Mouse (Mus musculus): Measurements from ENCODE around the gene Grn. TPM values are rescaled to one million over a fixed set of nuclear protein-coding genes. Genes with fewer than 3 reads are reported as not detected.
A peak's percentile ranks its signal among the peaks of the same experiment; 100 is the strongest.

Grn gene
- total RNA-seq, 2 experiments from 2014 or later = 12.6 to 32.3 TPM

DNA sequence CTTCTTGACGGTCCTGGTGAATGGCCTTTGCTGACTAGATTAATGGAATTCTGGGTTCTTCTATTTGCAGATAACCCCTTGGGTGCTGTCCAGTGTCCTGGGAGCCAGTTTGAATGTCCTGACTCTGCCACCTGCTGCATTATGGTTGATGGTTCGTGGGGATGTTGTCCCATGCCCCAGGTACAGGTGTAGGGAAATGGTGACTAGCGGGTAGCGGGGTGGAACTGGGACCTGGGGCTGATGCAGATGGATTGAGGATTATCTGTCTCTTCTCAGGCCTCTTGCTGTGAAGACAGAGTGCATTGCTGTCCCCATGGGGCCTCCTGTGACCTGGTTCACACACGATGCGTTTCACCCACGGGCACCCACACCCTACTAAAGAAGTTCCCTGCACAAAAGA is 3.8 kb downstream of the Grn start:
- intact Hi-C loops (cut with DNase I) = loop anchor here (2.0 kb wide), 1 partner anchor 125 kb away; no protein-coding TSS in a partner anchor
- Histone ChIP-seq H3K27ac (peak overlapping the region; percentile 91), H3K4me3 (peak overlapping the region; percentile 58; the same call in 1 of the 2 replicates)
- no peak for TF ChIP-seq CTCF (IDR thresholded peaks at IDR 0.05)
- no peak for DNase-seq

DNA sequence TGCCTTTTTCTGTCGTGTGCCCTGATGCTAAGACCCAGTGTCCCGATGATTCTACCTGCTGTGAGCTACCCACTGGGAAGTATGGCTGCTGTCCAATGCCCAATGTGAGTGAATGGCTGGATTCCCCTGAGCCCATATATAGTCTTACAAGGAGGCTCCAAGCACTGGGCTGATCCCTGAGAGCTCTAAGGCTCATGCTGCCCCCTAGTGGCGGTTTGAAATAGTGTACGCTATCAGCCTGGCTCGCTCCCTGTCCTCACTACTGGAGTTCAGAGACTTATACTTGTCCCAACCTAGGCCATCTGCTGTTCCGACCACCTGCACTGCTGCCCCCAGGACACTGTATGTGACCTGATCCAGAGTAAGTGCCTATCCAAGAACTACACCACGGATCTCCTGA is 4.3 kb downstream of the Grn start:
- peak; percentile 87 for DNase-seq
- no peak overlapping the region for H3K4me3 ChIP-seq
- H3K27ac ChIP-seq = peak overlapping the region; percentile 91
- intact Hi-C loops (cut with DNase I) = loop anchor here (2.0 kb wide), 1 partner anchor 126 kb away; no protein-coding TSS in a partner anchor
- peak; percentile 88 for TF ChIP-seq CTCF (IDR thresholded peaks at IDR 0.05)

DNA sequence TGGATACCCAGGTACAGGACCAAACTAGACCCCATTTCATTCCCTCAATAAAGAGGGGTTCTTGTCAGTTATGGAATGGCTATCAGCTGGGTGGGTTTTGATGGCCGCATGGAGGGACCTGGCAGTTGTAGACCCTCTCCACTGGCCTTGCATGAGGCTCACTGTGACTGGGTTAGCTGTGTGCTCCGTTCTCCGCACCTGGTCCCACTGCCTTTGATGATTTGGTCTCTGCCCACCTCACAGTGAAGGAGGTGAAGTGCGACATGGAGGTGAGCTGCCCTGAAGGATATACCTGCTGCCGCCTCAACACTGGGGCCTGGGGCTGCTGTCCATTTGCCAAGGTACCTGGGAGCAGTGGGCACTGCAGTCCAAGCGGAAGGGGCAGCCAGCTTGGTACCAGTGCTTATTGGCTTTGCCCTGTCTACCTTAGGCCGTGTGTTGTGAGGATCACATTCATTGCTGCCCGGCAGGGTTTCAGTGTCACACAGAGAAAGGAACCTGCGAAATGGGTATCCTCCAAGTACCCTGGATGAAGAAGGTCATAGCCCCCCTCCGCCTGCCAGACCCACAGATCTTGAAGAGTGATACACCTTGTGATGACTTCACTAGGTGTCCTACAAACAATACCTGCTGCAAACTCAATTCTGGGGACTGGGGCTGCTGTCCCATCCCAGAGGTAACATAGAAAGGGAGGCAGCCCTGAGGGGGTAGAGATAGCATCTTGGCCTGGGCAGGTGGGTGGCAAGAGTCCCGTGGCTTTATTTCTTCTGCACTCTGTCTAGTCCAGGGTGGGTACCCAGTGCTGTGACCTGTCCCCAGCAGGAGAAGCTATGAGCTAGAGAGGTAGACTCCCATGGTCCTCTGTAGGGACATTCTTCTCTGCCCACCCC is 4.9 kb downstream of the Grn start:
- intact Hi-C loops (cut with DNase I) = loop anchor here (2.0 kb wide), 1 partner anchor 126 kb away; no protein-coding TSS in a partner anchor
- H3K4me3 ChIP-seq = no peak overlapping the region
- no peak for DNase-seq
- no peak for TF ChIP-seq CTCF (IDR thresholded peaks at IDR 0.05)
- no peak overlapping the region for H3K27ac ChIP-seq

DNA sequence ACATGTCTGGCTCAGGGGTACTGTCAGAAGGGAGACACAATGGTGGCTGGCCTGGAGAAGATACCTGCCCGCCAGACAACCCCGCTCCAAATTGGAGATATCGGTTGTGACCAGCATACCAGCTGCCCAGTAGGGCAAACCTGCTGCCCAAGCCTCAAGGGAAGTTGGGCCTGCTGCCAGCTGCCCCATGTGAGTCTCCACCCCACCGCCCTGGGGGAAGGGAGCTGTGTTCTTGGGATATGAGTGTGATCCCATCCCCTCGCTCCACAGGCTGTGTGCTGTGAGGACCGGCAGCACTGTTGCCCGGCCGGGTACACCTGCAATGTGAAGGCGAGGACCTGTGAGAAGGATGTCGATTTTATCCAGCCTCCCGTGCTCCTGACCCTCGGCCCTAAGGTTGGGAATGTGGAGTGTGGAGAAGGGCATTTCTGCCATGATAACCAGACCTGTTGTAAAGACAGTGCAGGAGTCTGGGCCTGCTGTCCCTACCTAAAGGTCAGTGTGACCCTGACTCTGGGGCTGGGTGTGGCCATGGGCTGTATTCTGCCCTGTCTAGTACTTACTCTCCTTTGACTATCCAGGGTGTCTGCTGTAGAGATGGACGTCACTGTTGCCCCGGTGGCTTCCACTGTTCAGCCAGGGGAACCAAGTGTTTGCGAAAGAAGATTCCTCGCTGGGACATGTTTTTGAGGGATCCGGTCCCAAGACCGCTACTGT is 5.8 kb downstream of the Grn start:
- H3K4me3 ChIP-seq = no peak overlapping the region

DNA sequence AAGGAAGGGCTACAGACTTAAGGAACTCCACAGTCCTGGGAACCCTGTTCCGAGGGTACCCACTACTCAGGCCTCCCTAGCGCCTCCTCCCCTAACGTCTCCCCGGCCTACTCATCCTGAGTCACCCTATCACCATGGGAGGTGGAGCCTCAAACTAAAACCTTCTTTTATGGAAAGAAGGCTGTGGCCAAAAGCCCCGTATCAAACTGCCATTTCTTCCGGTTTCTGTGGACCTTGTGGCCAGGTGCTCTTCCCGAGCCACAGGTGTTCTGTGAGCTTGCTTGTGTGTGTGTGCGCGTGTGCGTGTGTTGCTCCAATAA is 6.3 kb downstream of the Grn start:
- H3K27ac ChIP-seq = no peak overlapping the region
- no peak overlapping the region for H3K4me3 ChIP-seq
- intact Hi-C loops (cut with DNase I) = no loop called here
- no peak for DNase-seq
- TF ChIP-seq CTCF (IDR thresholded peaks at IDR 0.05) = no peak

More for the DNA sequence above, 5.8 kb downstream of the Grn start:
- intact Hi-C loops (cut with DNase I) = loop anchor here (2.0 kb wide), 1 partner anchor 127 kb away; no protein-coding TSS in a partner anchor
- no peak for TF ChIP-seq CTCF (IDR thresholded peaks at IDR 0.05)
- no peak overlapping the region for H3K27ac ChIP-seq
- DNase-seq = no peak

DNA sequence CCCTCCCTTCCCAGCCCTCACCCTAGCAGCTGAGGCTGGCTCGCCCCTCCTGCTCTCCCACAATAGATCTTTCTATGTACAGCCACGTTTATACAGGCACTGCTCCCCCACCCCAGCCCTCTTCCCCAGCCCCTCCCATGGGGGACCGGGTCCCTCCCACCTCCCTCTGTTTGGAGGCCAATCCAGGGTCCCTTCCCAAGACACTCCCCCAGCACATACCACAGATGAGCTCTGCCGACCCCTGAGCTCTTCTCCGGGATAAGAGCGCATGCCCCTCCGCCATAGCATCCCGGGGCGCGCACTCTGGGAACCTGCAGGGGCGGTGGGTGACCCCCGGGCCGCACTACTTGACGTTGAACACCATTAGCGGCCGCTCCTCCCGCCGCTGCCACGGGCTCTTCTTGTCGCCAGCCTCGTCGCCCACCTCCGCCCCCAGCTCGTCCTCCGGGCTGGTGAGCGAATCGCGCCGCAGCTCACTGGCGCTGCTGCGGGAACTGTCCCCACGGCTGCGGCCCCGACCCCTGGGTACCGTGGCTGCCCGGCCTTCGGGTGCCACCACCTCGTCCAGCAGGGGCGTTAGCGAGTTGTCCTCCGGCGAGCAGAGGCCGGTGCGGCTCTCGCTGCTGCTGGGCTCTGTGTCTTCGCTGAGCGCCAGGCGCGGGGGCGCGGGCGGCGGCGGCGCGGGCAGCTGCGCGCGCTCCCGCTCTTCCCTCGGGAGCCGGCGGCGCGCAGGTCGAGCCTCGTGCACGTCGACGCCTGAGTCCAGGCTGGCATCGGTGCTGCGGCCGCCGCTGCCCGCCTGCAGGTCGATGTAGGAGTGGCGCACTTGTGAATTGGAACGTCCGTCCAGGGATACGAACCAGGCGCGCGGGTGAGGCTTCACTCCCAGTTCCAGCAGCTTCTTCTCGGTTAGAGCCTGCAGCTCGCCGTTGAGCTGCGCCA is 7.3 kb downstream of the Grn start:
- Histone ChIP-seq H3K4me3 (peak overlapping the region; percentile 74), H3K27ac (peak overlapping the region; percentile 64)
- DNase-seq = peak; percentile 84
- TF ChIP-seq CTCF (IDR thresholded peaks at IDR 0.05) = peak; percentile 59
- intact Hi-C loops (cut with DNase I) = no loop called here

DNA sequence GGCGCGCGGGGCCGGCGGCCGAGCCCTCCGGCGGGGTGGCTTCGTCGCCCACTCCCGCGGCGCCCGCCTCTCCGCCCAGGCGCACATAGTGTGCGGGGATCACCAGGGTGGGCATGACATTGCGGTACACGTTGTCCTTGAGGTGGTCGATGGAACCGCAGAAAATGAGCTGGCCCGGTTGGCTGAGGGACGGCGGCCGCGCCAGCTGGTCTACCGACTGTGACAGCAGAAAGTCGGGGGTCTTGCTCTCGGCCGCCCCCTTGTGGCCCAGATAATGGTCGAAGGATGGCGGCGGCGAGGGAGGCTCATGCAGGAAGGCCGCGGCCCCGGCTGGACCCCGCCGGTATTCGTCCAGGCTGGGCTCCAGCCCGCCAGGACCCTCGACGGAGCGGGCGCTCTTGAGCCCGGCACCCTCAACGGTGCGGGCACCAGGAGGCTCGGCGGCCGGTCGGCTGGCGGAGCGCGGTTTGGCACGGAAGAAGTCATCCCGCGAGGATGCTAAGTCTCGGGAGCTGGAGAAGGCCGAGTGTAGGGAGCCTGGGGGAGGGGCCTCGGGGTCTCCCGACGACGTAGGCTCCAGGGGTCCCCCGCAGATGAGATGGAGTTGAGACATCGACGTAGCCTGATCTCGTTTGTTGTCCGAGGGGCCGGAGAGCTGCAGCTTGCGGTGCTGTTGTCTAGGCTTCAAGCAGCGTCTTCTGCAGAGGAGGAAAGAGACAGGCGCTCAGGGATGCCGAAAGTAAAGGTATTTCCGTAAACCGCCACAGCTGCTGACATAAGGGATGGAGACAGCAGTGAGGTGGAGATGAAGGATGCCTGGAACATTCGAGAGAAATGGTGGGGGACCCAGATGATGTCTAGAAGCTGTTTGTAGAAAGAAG is 8.3 kb downstream of the Grn start:
- Histone ChIP-seq H3K4me3 (peak overlapping the region; percentile 74), H3K27ac (peak overlapping the region; percentile 64)
- peak; percentile 88 for TF ChIP-seq CTCF (IDR thresholded peaks at IDR 0.05)
- intact Hi-C loops (cut with DNase I) = no loop called here
- DNase-seq = peak; percentile 87

DNA sequence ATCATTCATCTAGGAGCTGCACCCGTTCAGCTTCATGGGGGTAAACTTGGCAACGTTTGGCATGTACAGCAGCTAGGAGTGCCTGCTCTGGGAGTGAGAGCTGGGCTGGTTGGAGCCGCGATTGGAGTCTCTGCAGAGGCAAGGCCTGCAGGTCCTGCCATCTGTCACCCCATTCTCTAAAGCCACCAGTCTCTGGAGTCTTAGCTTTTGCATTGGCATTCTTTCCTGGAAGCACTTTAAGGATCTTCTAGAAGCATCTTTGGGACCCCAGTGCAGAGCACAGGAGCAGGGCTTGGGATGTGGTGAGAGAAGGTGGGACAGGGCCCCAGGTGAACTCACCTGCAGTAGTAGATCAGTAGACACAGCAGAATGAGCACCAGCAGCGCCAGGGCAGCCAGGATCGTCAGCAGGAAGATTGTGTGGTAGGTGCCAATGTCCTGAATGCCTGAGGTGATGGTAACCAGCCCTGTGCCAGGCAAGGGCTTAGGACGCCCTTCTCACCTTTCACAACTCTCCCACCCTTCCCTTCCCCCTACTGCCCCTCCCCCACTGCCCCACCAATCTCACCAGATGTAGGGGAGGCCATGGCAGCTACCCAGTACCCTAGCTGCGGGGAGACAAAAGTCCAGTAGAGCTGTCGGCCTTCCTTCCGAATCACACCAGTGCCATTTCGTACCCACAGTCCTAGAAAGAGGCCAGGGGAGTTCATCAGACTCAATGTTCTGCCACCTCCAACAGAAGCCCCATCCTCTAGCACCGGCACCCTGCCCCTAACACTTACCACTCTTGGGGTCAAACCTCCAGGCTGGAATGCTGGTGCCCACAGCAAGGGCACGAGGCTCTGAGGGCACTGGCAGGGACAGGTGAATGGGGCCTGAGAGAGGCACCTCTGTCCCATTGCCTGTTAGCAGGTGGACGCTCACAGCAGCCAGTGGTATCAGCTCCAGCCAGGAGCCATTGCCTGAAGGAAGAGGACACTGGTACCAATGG is 9.3 kb downstream of the Grn start:
- no peak overlapping the region for H3K4me3 ChIP-seq
- intact Hi-C loops (cut with DNase I) = no loop called here
- H3K27ac ChIP-seq = no peak overlapping the region
- no peak for TF ChIP-seq CTCF (IDR thresholded peaks at IDR 0.05)
- no peak for DNase-seq

DNA sequence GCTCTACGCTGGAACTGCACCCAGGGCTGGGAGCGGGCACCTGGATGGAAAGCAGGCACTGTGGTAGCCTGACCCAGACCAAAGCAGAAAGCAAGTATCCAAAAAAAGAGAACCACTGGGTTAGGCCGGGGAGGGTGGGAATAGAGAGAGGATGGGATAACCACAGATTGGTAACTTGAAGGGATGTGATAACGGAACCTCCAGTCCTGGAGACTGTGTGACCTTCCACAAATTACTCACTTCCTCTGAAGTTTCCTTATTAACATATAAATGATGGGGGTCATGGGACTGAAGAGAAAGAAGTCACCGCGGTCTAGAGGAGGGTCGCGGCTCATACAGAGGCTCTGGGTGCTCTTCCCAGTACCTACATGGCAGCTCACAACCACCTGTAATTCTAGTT is 10.1 kb downstream of the Grn start:
- TF ChIP-seq CTCF (IDR thresholded peaks at IDR 0.05) = no peak
- Histone ChIP-seq H3K27ac (no peak overlapping the region), H3K4me3 (no peak overlapping the region)
- DNase-seq = no peak
- intact Hi-C loops (cut with DNase I) = no loop called here

DNA sequence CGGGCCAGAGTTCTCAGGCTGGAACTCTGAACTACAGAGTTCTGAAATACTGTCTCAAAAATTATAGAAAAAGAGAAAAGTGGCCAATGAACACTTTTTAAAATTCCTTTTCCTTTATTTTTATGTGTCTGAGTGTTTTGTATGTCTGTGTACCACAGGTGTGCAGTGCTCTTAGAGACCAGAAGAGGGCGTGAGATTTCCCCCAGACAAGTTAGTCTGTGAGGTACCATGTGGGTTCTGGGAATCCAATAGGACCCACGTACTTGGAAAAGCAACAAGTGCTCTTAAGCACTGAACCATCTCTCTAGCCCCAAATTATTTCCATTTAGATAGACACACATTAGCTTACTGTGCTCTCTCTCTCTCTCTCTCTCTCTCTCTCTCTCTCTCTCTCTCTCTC is 11.3 kb downstream of the Grn start:
- Histone ChIP-seq H3K4me3 (no peak overlapping the region), H3K27ac (no peak overlapping the region)
- intact Hi-C loops (cut with DNase I) = no loop called here
- TF ChIP-seq CTCF (IDR thresholded peaks at IDR 0.05) = peak; percentile 29; the same call in 1 of the 2 replicates
- DNase-seq = no peak
